Comparison of ENCODE assay signal across 10 mouse cellular contexts in the genomic region with DNA sequence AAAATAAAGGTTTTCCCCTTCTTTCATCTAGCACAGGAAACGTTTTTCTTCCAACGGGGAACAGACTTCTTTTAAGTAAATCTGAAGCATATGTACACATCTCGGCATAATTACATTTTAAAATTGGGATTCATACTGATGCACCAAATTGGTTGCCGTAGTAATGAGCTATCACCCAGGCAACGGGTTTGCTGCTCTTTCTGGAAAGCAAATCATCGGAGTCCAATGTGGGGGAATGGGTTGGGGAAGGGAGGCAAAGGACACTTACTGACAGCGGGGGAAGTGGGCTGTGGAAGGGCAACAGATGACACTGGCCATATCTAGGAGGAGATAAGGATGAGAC.
DNase-seq lines count a peak whose midpoint lies in the region; ATAC-seq and TF ChIP-seq lines count a peak whose summit lies in the region.
"Had no signal": no experiment of that assay in that cellular context is flagged by ENCODE, and none has a peak within 500 bp of the region (broad histone marks: within the 10 kb centered on the region; RNA-seq: fewer than 3 reads in every experiment).

No protein-coding gene starts in this region.

- no peaks in the 10 kb centered on the region for H3K36me3 ChIP-seq in embryonic facial prominence, embryonic 11.5 days (replicated peaks; ENCODE audit: control insufficient read depth, insufficient read depth, low read depth, low read length)
- H3K36me3 ChIP-seq in hindbrain, embryonic 11.5 days (ENCODE audit: control insufficient read depth, insufficient read depth, low read length), result no peaks in the 10 kb centered on the region
- H3K36me3 ChIP-seq in heart, adult 2 months (ENCODE audit: control insufficient read depth, insufficient read depth, low read length), result no peaks in the 10 kb centered on the region
- H3K36me3 ChIP-seq: heart, embryonic 15.5 days had no signal

- no peak overlapping the region for H3K27ac ChIP-seq in embryonic facial prominence, embryonic 11.5 days (replicated peaks; ENCODE audit: low read depth, low read length)
- H3K27ac ChIP-seq in hindbrain, embryonic 11.5 days (ENCODE audit: low read depth, low read length), result peak overlapping the region; percentile 77
- no peak overlapping the region for H3K27ac ChIP-seq in heart, adult 2 months
- H3K27ac ChIP-seq: heart, embryonic 15.5 days had no signal

- TF ChIP-seq POLR2A in heart, adult 2 months (IDR thresholded peaks at IDR 0.05; ENCODE audit: insufficient read depth, low read depth, low read length), result no peak

- H3K4me1 ChIP-seq in embryonic facial prominence, embryonic 11.5 days (ENCODE audit: control insufficient read depth, insufficient read depth, low read length), result no peaks in the 10 kb centered on the region; the same call in 1 of the 2 replicates
- no peaks in the 10 kb centered on the region for H3K4me1 ChIP-seq in hindbrain, embryonic 11.5 days (replicated peaks; ENCODE audit: control insufficient read depth, insufficient read depth, low read length)
- H3K4me1 ChIP-seq in heart, adult 2 months (ENCODE audit: control insufficient read depth, insufficient read depth, low read length), result no peaks in the 10 kb centered on the region
- H3K4me1 ChIP-seq: heart, embryonic 15.5 days had no signal

- intact Hi-C loops in left cerebral cortex, postnatal 25 days (cut with DNase I), result loop anchor here (2.0 kb wide), 1 partner anchor 20 kb away; no protein-coding TSS in a partner anchor
- intact Hi-C loops in gastrocnemius, postnatal 36 days (cut with DNase I), result no loop called here
- intact Hi-C loops in heart, postnatal 25 days (cut with DNase I), result no loop called here
- intact Hi-C loops in heart, adult 2 months (cut with DNase I), result no loop called here

- no peaks in the 10 kb centered on the region for H3K9me3 ChIP-seq in embryonic facial prominence, embryonic 11.5 days (replicated peaks; ENCODE audit: control insufficient read depth, low read length)
- H3K9me3 ChIP-seq in hindbrain, embryonic 11.5 days (ENCODE audit: control insufficient read depth, low read length), result no peaks in the 10 kb centered on the region
- H3K9me3 ChIP-seq: heart, embryonic 15.5 days had no signal

- H3K27me3 ChIP-seq in embryonic facial prominence, embryonic 11.5 days (ENCODE audit: control insufficient read depth, insufficient read depth, low read length), result no peaks in the 10 kb centered on the region
- peaks cover 4% of the 10 kb centered on the region; the same call in 1 of the 2 replicates for H3K27me3 ChIP-seq in hindbrain, embryonic 11.5 days (ENCODE audit: control insufficient read depth, insufficient read depth, low read length)
- no peaks in the 10 kb centered on the region for H3K27me3 ChIP-seq in heart, adult 2 months (ENCODE audit: control insufficient read depth, insufficient read depth, low read length)
- H3K27me3 ChIP-seq: heart, embryonic 15.5 days had no signal

- ATAC-seq in embryonic facial prominence, embryonic 11.5 days (replicated peaks; ENCODE audit: insufficient number of reproducible peaks, low FRiP score, low TSS enrichment, low read depth), result no peak
- ATAC-seq in hindbrain, embryonic 11.5 days (ENCODE audit: low FRiP score), result peak; percentile 59; the same call in 1 of the 2 replicates
- no peak for ATAC-seq in erythroid progenitor cell, adult 5-6 weeks (replicated peaks; ENCODE audit: low FRiP score, poor library complexity, severe bottlenecking)

- H3K4me2 ChIP-seq in embryonic facial prominence, embryonic 11.5 days (ENCODE audit: low read depth, low read length), result peak overlapping the region; percentile 7; the same call in 1 of the 2 replicates
- H3K4me2 ChIP-seq in hindbrain, embryonic 11.5 days (replicated peaks; ENCODE audit: low read depth, low read length), result peak overlapping the region; percentile 24
- H3K4me2 ChIP-seq: heart, embryonic 15.5 days had no signal

- no peak for TF ChIP-seq EP300 in heart, adult 2 months (IDR thresholded peaks at IDR 0.05; ENCODE audit: insufficient read depth, low read depth, low read length)

- H3K9ac ChIP-seq in embryonic facial prominence, embryonic 11.5 days (replicated peaks; ENCODE audit: low read length), result no peak overlapping the region
- H3K9ac ChIP-seq in hindbrain, embryonic 11.5 days (ENCODE audit: low read depth, low read length), result no peak overlapping the region
- no peak overlapping the region for H3K9ac ChIP-seq in heart, adult 2 months (ENCODE audit: low read depth, low read length)
- H3K9ac ChIP-seq: heart, embryonic 15.5 days had no signal

- no peak for TF ChIP-seq CTCF in heart, adult 2 months (IDR thresholded peaks at IDR 0.05)

- no peak overlapping the region for H3K4me3 ChIP-seq in embryonic facial prominence, embryonic 11.5 days (ENCODE audit: low read depth, low read length)
- H3K4me3 ChIP-seq in hindbrain, embryonic 11.5 days (ENCODE audit: low read depth, low read length), result peak overlapping the region; percentile 10; the same call in 1 of the 2 replicates
- H3K4me3 ChIP-seq in heart, adult 2 months, result no peak overlapping the region
- H3K4me3 ChIP-seq: heart, embryonic 15.5 days had no signal

- WGBS in embryonic facial prominence, embryonic 11.5 days, result 22% methylated on average over 7 of the region's 7 CpGs
- 13% methylated on average over 7 of the region's 7 CpGs for WGBS in hindbrain, embryonic 11.5 days
- 56% methylated on average over 7 of the region's 7 CpGs for WGBS in heart, adult 2 months

- peak; percentile 76 for DNase-seq in embryonic facial prominence, embryonic 11.5 days (ENCODE audit: low spot score)
- DNase-seq in hindbrain, embryonic 11.5 days (ENCODE audit: low spot score), result peak; percentile 74
- DNase-seq in left cerebral cortex, postnatal 25 days (ENCODE audit: low spot score in 2 of 2), result peak; percentile 76 to 86
- DNase-seq in retina, postnatal 1 day, result peak; percentile 65
- DNase-seq in gastrocnemius, postnatal 36 days, result no peak
- no peak for DNase-seq in heart, postnatal 25 days (ENCODE audit: low spot score)
- DNase-seq in heart, adult 2 months, result no peak
- DNase-seq: thymus, postnatal 4 days had no signal

- H3K79me2 ChIP-seq in heart, adult 2 months (replicated peaks; ENCODE audit: control insufficient read depth, insufficient read depth, low read length), result no peaks in the 10 kb centered on the region

Comparison
In these comparisons a context has a peak if more than half of its experiments do, and no peak if none do; other contexts are left out.
1. DNase-seq: peak in embryonic facial prominence, embryonic 11.5 days (single experiment), hindbrain, embryonic 11.5 days (single experiment), left cerebral cortex, postnatal 25 days (2 of 2) and retina, postnatal 1 day (single experiment); none in gastrocnemius, postnatal 36 days (0 of 2), heart, postnatal 25 days (single experiment) and heart, adult 2 months (0 of 2).